Mouse (Mus musculus) liver, embryonic 11.5 days (tissue): Measurements from ENCODE around the gene Cx3cl1. TPM values are rescaled to one million over a fixed set of nuclear protein-coding genes. Genes with fewer than 3 reads are reported as not detected.

ENCODE experiments used
- ATAC-seq: fragments of 200-750 bp; cut with Nextera tagmentation; replicated peaks from 2 replicates; pipeline ENCODE4 v1.8.0; 2017; ENCODE audit warnings: moderate number of reproducible peaks, mild to moderate bottlenecking, moderate TSS enrichment, moderate library complexity; ENCODE audit not compliant: low FRiP score
- DNase-seq: peaks from one replicate; pipeline ENCODE4 v3.0.0-alpha.2; 2017; ENCODE audit warnings: low spot score
- H3K27ac ChIP-seq: fragments of 300-500 bp; sonication (generic); 2 replicates; pipeline ENCODE4 v1.5.1; 2014; ENCODE audit warnings: mild to moderate bottlenecking, low read depth, low read length, control low read depth
- H3K27me3 ChIP-seq: fragments of 300-500 bp; sonication (generic); replicated peaks from 2 replicates; pipeline ENCODE4 v1.6.1; 2014; ENCODE audit warnings: low read length, mixed read lengths; ENCODE audit not compliant: control insufficient read depth, insufficient read depth
- H3K36me3 ChIP-seq: fragments of 300-500 bp; sonication (generic); 2 replicates; pipeline ENCODE4 v1.6.1; 2014; ENCODE audit warnings: mild to moderate bottlenecking, low read length, moderate library complexity, mixed read lengths; ENCODE audit not compliant: control insufficient read depth, insufficient read depth
- H3K4me1 ChIP-seq: fragments of 300-500 bp; sonication (generic); replicated peaks from 2 replicates; pipeline ENCODE4 v1.6.1; 2014; ENCODE audit warnings: low read length, mixed read lengths; ENCODE audit not compliant: control insufficient read depth, insufficient read depth
- H3K4me2 ChIP-seq: fragments of 300-500 bp; sonication (generic); 2 replicates; pipeline ENCODE4 v1.6.1; 2014; ENCODE audit warnings: mild to moderate bottlenecking, control low read depth, moderate library complexity
- H3K4me3 ChIP-seq: fragments of 300-500 bp; sonication (generic); 2 replicates; pipeline ENCODE4 v1.5.1; 2014; ENCODE audit warnings: low read depth, low read length, control low read depth
- H3K9ac ChIP-seq: fragments of 300-500 bp; sonication (generic); 2 replicates; pipeline ENCODE4 v1.6.1; 2014; ENCODE audit warnings: low read depth, low read length, control low read depth
- H3K9me3 ChIP-seq: fragments of 300-500 bp; sonication (generic); 2 replicates; pipeline ENCODE4 v1.6.1; 2016; ENCODE audit warnings: low read length, inconsistent platforms, mixed read lengths; ENCODE audit not compliant: control insufficient read depth
- WGBS: fragments of 180-500 bp; shearing (Covaris S2); extraction: QIAGEN DNeasy Blood & Tissue Kit; methylation state at CpG from one replicate; pipeline ENCODE4 v1.1.7; 2014; 5-methylcytosine and 5-hydroxymethylcytosine counted together
- polyA plus RNA-seq: library from polyadenylated mRNA; unstranded; fragments of >200 nt; fragmentation: Nextera tagmentation; extraction: Ambion mirVana; gene quantifications from 2 replicates; pipeline ENCODE4 v1.2.1, GENCODE M21; 2014

Cx3cl1 gene
- 0.53 and 0.78 TPM in 2 replicates for polyA plus RNA-seq

GRCm38 (mm10) chr8:94771941-94772670 is at the start of gene Cx3cl1:
TSS of gene Cx3cl1 (plus strand) at chr8:94772009.
- Histone ChIP-seq H3K36me3 (no peaks in the 10 kb centered on the region), H3K9ac (peak within 1 kb of the TSS; percentile 48), H3K4me2 (peak within 1 kb of the TSS; percentile 85), H3K9me3 (no peaks in the 10 kb centered on the region), H3K4me1 (peaks cover 12% of the 10 kb centered on the region), H3K27me3 (peaks cover 60% of the 10 kb centered on the region), H3K27ac (no peak within 1 kb of the TSS), H3K4me3 (peak within 1 kb of the TSS; percentile 48)
- ATAC-seq = peak; percentile 51
- DNase-seq = peak; percentile 55
- 1% methylated on average over 38 of the region's 38 CpGs for WGBS

GRCm38 (mm10) chr8:94725998-94726397 is 45.8 kb upstream of the Cx3cl1 start:
- H3K9me3 ChIP-seq = no peaks in the 10 kb centered on the region
- no peaks in the 10 kb centered on the region for H3K36me3 ChIP-seq
- no peak overlapping the region for H3K27ac ChIP-seq
- no peak overlapping the region for H3K9ac ChIP-seq
- 80% methylated on average over 5 of the region's 5 CpGs for WGBS
- H3K4me3 ChIP-seq = no peak overlapping the region
- DNase-seq (no peak), ATAC-seq (no peak)
- H3K4me1 ChIP-seq = peaks cover 4% of the 10 kb centered on the region
- no peak overlapping the region for H3K4me2 ChIP-seq
- no peaks in the 10 kb centered on the region for H3K27me3 ChIP-seq

GRCm38 (mm10) chr8:94729301-94729700 is 42.5 kb upstream of the Cx3cl1 start:
- 47% methylated on average over 4 of the region's 4 CpGs for WGBS
- Histone ChIP-seq H3K4me3 (no peak overlapping the region), H3K4me2 (no peak overlapping the region), H3K9me3 (no peaks in the 10 kb centered on the region), H3K4me1 (peaks cover 13% of the 10 kb centered on the region), H3K27me3 (no peaks in the 10 kb centered on the region), H3K27ac (no peak overlapping the region), H3K9ac (no peak overlapping the region), H3K36me3 (no peaks in the 10 kb centered on the region)
- DNase-seq = no peak
- peak; percentile 71 for ATAC-seq

- Histone ChIP-seq H3K27ac (peak overlapping the region; percentile 82), H3K9ac (0 out of 2 replicates have a peak overlapping the region, but pooled peaks have one; percentile 49)
- WGBS = 48% methylated on average over 5 of the region's 5 CpGs
Measured at GRCm38 (mm10) chr8:94733821-94734465, 37.9 kb upstream of the Cx3cl1 start.

GRCm38 (mm10) chr8:94734735-94735350 is 37.0 kb upstream of the Cx3cl1 start:
- Histone ChIP-seq H3K4me3 (no peak overlapping the region), H3K4me2 (no peak overlapping the region), H3K9ac (peak overlapping the region; percentile 49; the same call in 1 of the 2 replicates), H3K27ac (peak overlapping the region; percentile 82), H3K9me3 (no peaks in the 10 kb centered on the region), H3K27me3 (no peaks in the 10 kb centered on the region), H3K4me1 (peaks cover 16% of the 10 kb centered on the region), H3K36me3 (no peaks in the 10 kb centered on the region)
- 75% methylated on average over 7 of the region's 7 CpGs for WGBS
- ATAC-seq = no peak
- no peak for DNase-seq

More at GRCm38 (mm10) chr8:94733821-94734465, 37.9 kb upstream of the Cx3cl1 start:
- H3K27me3 ChIP-seq = no peaks in the 10 kb centered on the region
- H3K36me3 ChIP-seq = no peaks in the 10 kb centered on the region
- peak; percentile 96 for ATAC-seq
- no peak overlapping the region for H3K4me3 ChIP-seq
- no peaks in the 10 kb centered on the region for H3K9me3 ChIP-seq
- H3K4me2 ChIP-seq = peak overlapping the region; percentile 37
- DNase-seq = no peak
- peaks cover 20% of the 10 kb centered on the region for H3K4me1 ChIP-seq

GRCm38 (mm10) chr8:94735426-94736094 is 36.2 kb upstream of the Cx3cl1 start:
- Histone ChIP-seq H3K36me3 (no peaks in the 10 kb centered on the region), H3K9ac (0 out of 2 replicates have a peak overlapping the region, but pooled peaks have one; percentile 37), H3K4me1 (peaks cover 16% of the 10 kb centered on the region), H3K9me3 (peaks cover under 1% of the 10 kb centered on the region; the same call in 1 of the 2 replicates), H3K4me3 (no peak overlapping the region), H3K27me3 (no peaks in the 10 kb centered on the region), H3K27ac (no peak overlapping the region; the same call in 1 of the 2 replicates), H3K4me2 (peak overlapping the region; percentile 50)
- WGBS = 66% methylated on average over 5 of the region's 5 CpGs
- ATAC-seq (no peak), DNase-seq (no peak)

- Histone ChIP-seq H3K27ac (no peak overlapping the region), H3K4me3 (no peak overlapping the region), H3K9ac (no peak overlapping the region), H3K4me1 (peaks cover 2% of the 10 kb centered on the region), H3K27me3 (no peaks in the 10 kb centered on the region), H3K4me2 (no peak overlapping the region), H3K9me3 (peaks cover 3% of the 10 kb centered on the region), H3K36me3 (no peaks in the 10 kb centered on the region)
- DNase-seq (no peak), ATAC-seq (no peak)
- WGBS = 86% methylated on average over 6 of the region's 6 CpGs
Measured at GRCm38 (mm10) chr8:94739829-94740228, 32.0 kb upstream of the Cx3cl1 start.

GRCm38 (mm10) chr8:94740591-94740990 is 31.2 kb upstream of the Cx3cl1 start:
- H3K27me3 ChIP-seq = no peaks in the 10 kb centered on the region
- H3K4me3 ChIP-seq = no peak overlapping the region
- peaks cover 3% of the 10 kb centered on the region for H3K9me3 ChIP-seq
- no peaks in the 10 kb centered on the region for H3K36me3 ChIP-seq
- ATAC-seq (no peak), DNase-seq (no peak)
- H3K27ac ChIP-seq = no peak overlapping the region
- H3K4me1 ChIP-seq = no peaks in the 10 kb centered on the region; the same call in none of the 2 replicates
- no peak overlapping the region for H3K9ac ChIP-seq
- 78% methylated on average over 3 of the region's 3 CpGs for WGBS
- no peak overlapping the region for H3K4me2 ChIP-seq
